Mouse (Mus musculus) forebrain, embryonic 16.5 days (tissue): ENCODE measurements around the gene Pcbp2. TPM values are rescaled to one million over a fixed set of nuclear protein-coding genes. Genes with fewer than 3 reads are reported as not detected.

Source experiments
- ATAC-seq: fragments of 200-750 bp; cut with Nextera tagmentation; 2 replicates; pipeline ENCODE4 v1.8.0; 2017; ENCODE audit warnings: mild to moderate bottlenecking, moderate library complexity
- H3K27ac ChIP-seq: fragments of 300-500 bp; sonication (generic); 2 replicates; pipeline ENCODE4 v1.5.1; 2014; ENCODE audit warnings: low read length, control low read depth
- H3K27me3 ChIP-seq: fragments of 300-500 bp; sonication (generic); replicated peaks from 2 replicates; pipeline ENCODE4 v1.6.1; 2014; ENCODE audit warnings: low read length; ENCODE audit not compliant: control insufficient read depth, insufficient read depth
- H3K36me3 ChIP-seq: fragments of 300-500 bp; sonication (generic); 2 replicates; pipeline ENCODE4 v1.6.1; 2014; ENCODE audit not compliant: control insufficient read depth, insufficient read depth
- H3K4me1 ChIP-seq: fragments of 300-500 bp; sonication (generic); replicated peaks from 2 replicates; pipeline ENCODE4 v1.6.1; 2014; ENCODE audit warnings: low read length; ENCODE audit not compliant: control insufficient read depth, insufficient read depth
- H3K4me2 ChIP-seq: fragments of 300-500 bp; sonication (generic); 2 replicates; pipeline ENCODE4 v1.6.1; 2014; ENCODE audit warnings: mild to moderate bottlenecking, low read length, control low read depth
- H3K4me3 ChIP-seq: fragments of 300-500 bp; sonication (generic); replicated peaks from 2 replicates; pipeline ENCODE4 v1.5.1; 2014; ENCODE audit warnings: mild to moderate bottlenecking, low read length, control low read depth
- H3K9ac ChIP-seq: fragments of 300-500 bp; sonication (generic); replicated peaks from 2 replicates; pipeline ENCODE4 v1.6.1; 2014; ENCODE audit warnings: low read depth, low read length, control low read depth
- H3K9me3 ChIP-seq: fragments of 300-500 bp; sonication (generic); 2 replicates; pipeline ENCODE4 v1.6.1; 2016; ENCODE audit warnings: low read length; ENCODE audit not compliant: control insufficient read depth
- WGBS: fragments of 180-500 bp; shearing (Covaris S2); extraction: QIAGEN DNeasy Blood & Tissue Kit; methylation state at CpG from one replicate; pipeline ENCODE4 v1.1.7; 2014; 5-methylcytosine and 5-hydroxymethylcytosine counted together
- polyA plus RNA-seq: library from polyadenylated mRNA; unstranded; fragments of >200 nt; fragmentation: Nextera tagmentation; extraction: Ambion mirVana; gene quantifications from 2 replicates; pipeline ENCODE4 v1.2.1, GENCODE M21; 2015

The Pcbp2 gene
- polyA plus RNA-seq, 1 experiment from 2014 or later: 144 TPM

DNA sequence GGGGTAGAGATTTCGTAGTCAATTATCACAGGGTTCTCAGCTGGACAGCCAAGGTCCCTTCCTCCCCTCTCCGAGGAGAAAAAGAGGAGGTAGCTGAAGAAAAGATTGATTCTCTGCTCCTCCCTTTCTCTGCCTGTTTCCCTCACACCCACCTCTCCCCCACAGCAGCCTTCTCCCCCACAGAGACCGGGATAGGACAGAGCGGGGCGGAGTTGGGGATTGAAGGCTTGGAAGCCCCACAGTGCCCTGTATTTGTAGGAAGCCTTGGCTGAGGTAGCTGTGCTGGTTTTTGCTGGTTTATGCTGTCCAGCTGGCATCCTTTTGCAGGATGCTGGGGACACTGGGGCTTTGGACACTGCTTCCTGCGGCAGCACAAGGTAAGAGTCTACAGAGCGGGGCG lies 25.2 kb upstream of the Pcbp2 start, which contains the start of gene Amhr2:
Gene Amhr2 (plus strand): TSS at position 222 of the 400 bp plus-strand sequence.
- H3K4me3 ChIP-seq: no peak within 1 kb of the TSS
- no peak within 1 kb of the TSS for H3K4me2 ChIP-seq
- no peaks in the 10 kb centered on the region for H3K27me3 ChIP-seq
- no peaks in the 10 kb centered on the region for H3K4me1 ChIP-seq
- no peak for ATAC-seq
- no peaks in the 10 kb centered on the region for H3K9me3 ChIP-seq
- no peaks in the 10 kb centered on the region for H3K36me3 ChIP-seq
- no peak within 1 kb of the TSS for H3K27ac ChIP-seq
- no peak within 1 kb of the TSS for H3K9ac ChIP-seq
- 59% methylated on average over 8 of the region's 8 CpGs for whole genome bisulfite sequencing

GRCm38 (mm10) chr15:102446448-102446847 lies 23.9 kb upstream of the Pcbp2 start:
- no peak overlapping the region for H3K9ac ChIP-seq
- no peak overlapping the region for H3K27ac ChIP-seq
- no peaks in the 10 kb centered on the region for H3K9me3 ChIP-seq
- H3K4me1 ChIP-seq: no peaks in the 10 kb centered on the region
- H3K4me3 ChIP-seq: no peak overlapping the region
- no peaks in the 10 kb centered on the region for H3K36me3 ChIP-seq
- no peak overlapping the region for H3K4me2 ChIP-seq
- H3K27me3 ChIP-seq: no peaks in the 10 kb centered on the region
- ATAC-seq: no peak
- WGBS: 61% methylated on average over 4 of the region's 6 CpGs

- no peak for ATAC-seq
- Histone ChIP-seq H3K27ac (no peak overlapping the region), H3K4me3 (no peak overlapping the region), H3K36me3 (no peaks in the 10 kb centered on the region), H3K9me3 (no peaks in the 10 kb centered on the region), H3K9ac (no peak overlapping the region), H3K4me2 (no peak overlapping the region), H3K4me1 (no peaks in the 10 kb centered on the region), H3K27me3 (no peaks in the 10 kb centered on the region)
- 73% methylated on average over 8 of the region's 8 CpGs for WGBS
Observed at GRCm38 (mm10) chr15:102449366-102449765, 21.0 kb upstream of the Pcbp2 start.

- Histone ChIP-seq H3K36me3 (no peaks in the 10 kb centered on the region), H3K9me3 (no peaks in the 10 kb centered on the region), H3K27ac (no peak overlapping the region), H3K9ac (no peak overlapping the region), H3K27me3 (no peaks in the 10 kb centered on the region), H3K4me2 (no peak overlapping the region), H3K4me1 (no peaks in the 10 kb centered on the region), H3K4me3 (no peak overlapping the region)
- 23% methylated on average over 7 of the region's 7 CpGs for WGBS
- ATAC-seq: no peak
Observed at GRCm38 (mm10) chr15:102450928-102451327, 19.4 kb upstream of the Pcbp2 start.

GRCm38 (mm10) chr15:102451666-102452430 lies 18.5 kb upstream of the Pcbp2 start:
- Histone ChIP-seq H3K4me1 (no peaks in the 10 kb centered on the region), H3K4me3 (no peak overlapping the region), H3K27ac (no peak overlapping the region), H3K36me3 (no peaks in the 10 kb centered on the region), H3K9me3 (no peaks in the 10 kb centered on the region), H3K9ac (no peak overlapping the region), H3K27me3 (no peaks in the 10 kb centered on the region), H3K4me2 (no peak overlapping the region)
- no peak for ATAC-seq
- WGBS: 81% methylated on average over 26 of the region's 26 CpGs

DNA sequence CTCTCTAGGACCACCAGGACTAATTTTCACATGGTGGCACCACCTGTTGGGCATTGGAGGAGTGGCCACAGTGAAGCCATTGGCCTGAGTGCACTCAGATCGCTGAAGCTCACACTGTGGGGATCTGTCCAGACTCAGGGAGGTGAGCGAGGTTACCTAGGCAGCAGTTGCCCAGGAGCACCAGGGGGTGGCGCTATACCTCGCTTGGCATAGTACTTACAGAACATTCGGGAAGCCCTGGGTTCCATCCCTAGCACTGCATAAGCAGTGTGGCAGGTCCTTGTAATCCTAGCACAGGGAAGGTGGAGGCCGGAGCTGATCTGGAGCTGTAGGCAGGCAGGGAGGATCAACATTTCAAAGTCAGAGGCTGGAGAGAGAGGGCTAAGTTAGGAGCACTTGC lies 14.3 kb upstream of the Pcbp2 start:
- H3K27me3 ChIP-seq: no peaks in the 10 kb centered on the region
- peaks cover 11% of the 10 kb centered on the region for H3K4me1 ChIP-seq
- no peak overlapping the region for H3K9ac ChIP-seq
- no peak overlapping the region for H3K4me3 ChIP-seq
- H3K4me2 ChIP-seq: no peak overlapping the region
- ATAC-seq: no peak
- H3K27ac ChIP-seq: no peak overlapping the region
- no peaks in the 10 kb centered on the region for H3K9me3 ChIP-seq
- WGBS: 35% methylated on average over 6 of the region's 6 CpGs
- H3K36me3 ChIP-seq: no peaks in the 10 kb centered on the region

- Histone ChIP-seq H3K36me3 (no peaks in the 10 kb centered on the region), H3K27ac (no peak overlapping the region; the same call in 1 of the 2 replicates), H3K27me3 (no peaks in the 10 kb centered on the region), H3K9me3 (no peaks in the 10 kb centered on the region), H3K9ac (no peak overlapping the region), H3K4me3 (peak overlapping the region; percentile 54), H3K4me1 (peaks cover 11% of the 10 kb centered on the region), H3K4me2 (peak overlapping the region; percentile 59)
- no peak; the same call in 1 of the 2 replicates for ATAC-seq
- WGBS: 84% methylated on average over 5 of the region's 5 CpGs
Observed at GRCm38 (mm10) chr15:102458050-102458736, 12.1 kb upstream of the Pcbp2 start.

DNA sequence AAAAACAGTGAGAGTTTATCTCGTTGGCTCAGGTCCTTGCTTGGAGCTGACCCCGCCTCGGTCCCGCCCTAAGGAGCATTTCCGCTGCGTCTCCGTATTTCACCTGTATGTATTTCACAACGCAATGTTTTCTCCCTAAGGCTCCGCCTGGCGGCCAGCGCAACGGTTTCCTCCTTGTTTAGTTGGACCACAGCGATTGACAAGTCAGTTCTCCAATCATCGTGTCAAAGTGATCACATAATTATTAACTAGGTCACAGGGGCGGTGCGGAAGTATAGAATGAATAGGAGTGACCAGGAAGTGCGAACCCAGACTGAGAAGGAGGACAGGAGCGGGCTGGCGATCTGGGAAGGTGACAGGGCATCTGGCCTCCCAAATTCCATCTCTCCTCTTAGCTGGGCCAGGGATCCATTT lies 11.4 kb upstream of the Pcbp2 start, which contains the start of gene Prr13:
Gene Prr13 (plus strand): TSS at position 125 of the 414 bp plus-strand sequence.
- 0% methylated on average over 19 of the region's 19 CpGs for WGBS
- no peaks in the 10 kb centered on the region for H3K27me3 ChIP-seq
- H3K36me3 ChIP-seq: no peaks in the 10 kb centered on the region
- peaks cover 11% of the 10 kb centered on the region for H3K4me1 ChIP-seq
- no peaks in the 10 kb centered on the region for H3K9me3 ChIP-seq
- peak within 1 kb of the TSS; percentile 24; the same call in 1 of the 2 replicates for H3K27ac ChIP-seq
- peak within 1 kb of the TSS; percentile 54 for H3K4me3 ChIP-seq
- H3K4me2 ChIP-seq: peak within 1 kb of the TSS; percentile 59
- peak; percentile 89 for ATAC-seq
- H3K9ac ChIP-seq: peak within 1 kb of the TSS; percentile 50

- no peak overlapping the region for H3K27ac ChIP-seq
Observed at GRCm38 (mm10) chr15:102459381-102459780, 11.0 kb upstream of the Pcbp2 start.

More at GRCm38 (mm10) chr15:102459381-102459780, 11.0 kb upstream of the Pcbp2 start:
- WGBS: 39% methylated on average over 6 of the region's 6 CpGs
- H3K4me3 ChIP-seq: peak overlapping the region; percentile 54
- no peaks in the 10 kb centered on the region for H3K27me3 ChIP-seq
- H3K4me2 ChIP-seq: peak overlapping the region; percentile 59
- H3K9ac ChIP-seq: peak overlapping the region; percentile 50
- H3K4me1 ChIP-seq: peaks cover 11% of the 10 kb centered on the region
- no peaks in the 10 kb centered on the region for H3K36me3 ChIP-seq
- ATAC-seq: no peak
- H3K9me3 ChIP-seq: no peaks in the 10 kb centered on the region
